Mouse (Mus musculus): ENCODE data around the gene Zdhhc25. TPM values are rescaled to one million over a fixed set of nuclear protein-coding genes. Genes with fewer than 3 reads are reported as not detected.

The Zdhhc25 gene
- polyA plus RNA-seq, 1 experiment = not detected

GRCm38 (mm10) chr15:88603091-88603732 is 3.1 kb downstream of the Zdhhc25 start:
- H3K4me1 ChIP-seq (ENCODE audit: control insufficient read depth, insufficient read depth, low read length) = no peaks in the 10 kb centered on the region
- TF ChIP-seq POLR2A (IDR thresholded peaks at IDR 0.05; ENCODE audit: low read depth, low read length) (no peak), CTCF (IDR thresholded peaks at IDR 0.05; ENCODE audit: borderline replicate concordance, insufficient read depth, low read length) (no peak)
- no peak overlapping the region for H3K27ac ChIP-seq (ENCODE audit: insufficient read depth, low read length)
- no peak overlapping the region for H3K4me3 ChIP-seq (ENCODE audit: insufficient read depth, low read length)

GRCm38 (mm10) chr15:88603733-88604119 is 3.6 kb downstream of the Zdhhc25 start:
- no peak overlapping the region for H3K4me3 ChIP-seq (ENCODE audit: insufficient read depth, low read length)
- no peak overlapping the region for H3K27ac ChIP-seq (ENCODE audit: insufficient read depth, low read length)
- H3K4me1 ChIP-seq (ENCODE audit: control insufficient read depth, insufficient read depth, low read length) = no peaks in the 10 kb centered on the region
- TF ChIP-seq CTCF (IDR thresholded peaks at IDR 0.05; ENCODE audit: borderline replicate concordance, insufficient read depth, low read length) (no peak), POLR2A (IDR thresholded peaks at IDR 0.05; ENCODE audit: low read depth, low read length) (no peak)

GRCm38 (mm10) chr15:88604669-88605414 is 4.7 kb downstream of the Zdhhc25 start:
- TF ChIP-seq POLR2A (IDR thresholded peaks at IDR 0.05; ENCODE audit: low read depth, low read length) = no peak
- TF ChIP-seq CTCF (IDR thresholded peaks at IDR 0.05; ENCODE audit: borderline replicate concordance, insufficient read depth, low read length) = no peak
- Histone ChIP-seq H3K27ac (ENCODE audit: insufficient read depth, low read length) (no peak overlapping the region), H3K4me1 (ENCODE audit: control insufficient read depth, insufficient read depth, low read length) (no peaks in the 10 kb centered on the region), H3K4me3 (ENCODE audit: insufficient read depth, low read length) (no peak overlapping the region)

- Histone ChIP-seq H3K4me3 (ENCODE audit: insufficient read depth, low read length) (no peak overlapping the region), H3K27ac (ENCODE audit: insufficient read depth, low read length) (no peak overlapping the region), H3K4me1 (ENCODE audit: control insufficient read depth, insufficient read depth, low read length) (no peaks in the 10 kb centered on the region)
- TF ChIP-seq POLR2A (IDR thresholded peaks at IDR 0.05; ENCODE audit: low read depth, low read length) (no peak), CTCF (IDR thresholded peaks at IDR 0.05; ENCODE audit: borderline replicate concordance, insufficient read depth, low read length) (no peak)
Observed at GRCm38 (mm10) chr15:88605415-88605785, 5.3 kb downstream of the Zdhhc25 start.

- TF ChIP-seq CTCF (IDR thresholded peaks at IDR 0.05; ENCODE audit: borderline replicate concordance, insufficient read depth, low read length) (no peak), POLR2A (IDR thresholded peaks at IDR 0.05; ENCODE audit: low read depth, low read length) (no peak)
- H3K4me3 ChIP-seq (ENCODE audit: insufficient read depth, low read length) = no peak overlapping the region
Observed at GRCm38 (mm10) chr15:88617125-88617524, 17.0 kb downstream of the Zdhhc25 start.

GRCm38 (mm10) chr15:88618008-88618773 is 18.1 kb downstream of the Zdhhc25 start:
- no peak overlapping the region for H3K27ac ChIP-seq (ENCODE audit: insufficient read depth, low read length)
- H3K4me1 ChIP-seq (ENCODE audit: control insufficient read depth, insufficient read depth, low read length) = no peaks in the 10 kb centered on the region
- TF ChIP-seq POLR2A (IDR thresholded peaks at IDR 0.05; ENCODE audit: low read depth, low read length) (no peak), CTCF (IDR thresholded peaks at IDR 0.05; ENCODE audit: borderline replicate concordance, insufficient read depth, low read length) (0 out of 2 replicates have a peak, but pooled peaks have one; percentile 5)
- no peak overlapping the region for H3K4me3 ChIP-seq (ENCODE audit: insufficient read depth, low read length)

More at GRCm38 (mm10) chr15:88617125-88617524, 17.0 kb downstream of the Zdhhc25 start:
- no peak overlapping the region for H3K27ac ChIP-seq (ENCODE audit: insufficient read depth, low read length)
- no peaks in the 10 kb centered on the region for H3K4me1 ChIP-seq (ENCODE audit: control insufficient read depth, insufficient read depth, low read length)

- H3K4me3 ChIP-seq (ENCODE audit: insufficient read depth, low read length) = no peak overlapping the region
- H3K27ac ChIP-seq (ENCODE audit: insufficient read depth, low read length) = no peak overlapping the region
- H3K4me1 ChIP-seq (ENCODE audit: control insufficient read depth, insufficient read depth, low read length) = no peaks in the 10 kb centered on the region
- TF ChIP-seq POLR2A (IDR thresholded peaks at IDR 0.05; ENCODE audit: low read depth, low read length) (no peak), CTCF (IDR thresholded peaks at IDR 0.05; ENCODE audit: borderline replicate concordance, insufficient read depth, low read length) (no peak)
Observed at GRCm38 (mm10) chr15:88620017-88620416, 19.9 kb downstream of the Zdhhc25 start.

GRCm38 (mm10) chr15:88623891-88624290 is 23.8 kb downstream of the Zdhhc25 start:
- Histone ChIP-seq H3K4me1 (ENCODE audit: control insufficient read depth, insufficient read depth, low read length) (no peaks in the 10 kb centered on the region), H3K27ac (ENCODE audit: insufficient read depth, low read length) (no peak overlapping the region), H3K4me3 (ENCODE audit: insufficient read depth, low read length) (no peak overlapping the region)
- no peak for TF ChIP-seq CTCF (IDR thresholded peaks at IDR 0.05; ENCODE audit: borderline replicate concordance, insufficient read depth, low read length)
- TF ChIP-seq POLR2A (IDR thresholded peaks at IDR 0.05; ENCODE audit: low read depth, low read length) = no peak

- H3K27ac ChIP-seq (ENCODE audit: insufficient read depth, low read length) = no peak overlapping the region
- no peak for TF ChIP-seq POLR2A (IDR thresholded peaks at IDR 0.05; ENCODE audit: low read depth, low read length)
- TF ChIP-seq CTCF (IDR thresholded peaks at IDR 0.05; ENCODE audit: borderline replicate concordance, insufficient read depth, low read length) = no peak
- no peaks in the 10 kb centered on the region for H3K4me1 ChIP-seq (ENCODE audit: control insufficient read depth, insufficient read depth, low read length)
- no peak overlapping the region for H3K4me3 ChIP-seq (ENCODE audit: insufficient read depth, low read length)
Observed at GRCm38 (mm10) chr15:88624874-88625277, 24.8 kb downstream of the Zdhhc25 start.

Data from embryonic fibroblast, embryonic 13.5 days (primary cell).